Mouse (Mus musculus): Measurements from ENCODE around the gene Wdr11.

GRCm38 (mm10) chr7:129671675-129672651, 80.3 kb downstream of the Wdr11 start:
- TF ChIP-seq EP300 (IDR thresholded peaks at IDR 0.05; ENCODE audit: insufficient read depth, low read depth, low read length) (no peak), CTCF (IDR thresholded peaks at IDR 0.05) (no peak), POLR2A (IDR thresholded peaks at IDR 0.05; ENCODE audit: insufficient read depth, low read depth, low read length) (no peak)
